Mouse (Mus musculus) C2C12 (cell line): ENCODE data around the gene Egr4. TPM values are rescaled to one million over a fixed set of nuclear protein-coding genes. Genes with fewer than 3 reads are reported as not detected.

Experiments
- H3K27me3 ChIP-seq: one replicate; pipeline ENCODE4 v1.6.1; 2011; ENCODE audit not compliant: control insufficient read depth, insufficient read depth, insufficient read length
- H3K36me3 ChIP-seq: one replicate; pipeline ENCODE4 v1.6.1; 2011; ENCODE audit not compliant: control insufficient read depth, insufficient read depth
- H3K4me3 ChIP-seq: one replicate; pipeline ENCODE4 v1.5.1; 2011; ENCODE audit warnings: mild to moderate bottlenecking, control low read depth; ENCODE audit not compliant: poor library complexity, insufficient read depth, severe bottlenecking
- H3K79me2 ChIP-seq: one replicate; pipeline ENCODE4 v1.6.1; 2011; ENCODE audit not compliant: control insufficient read depth, insufficient read depth
- H3K79me3 ChIP-seq: one replicate; pipeline ENCODE4 v1.6.1; 2011; ENCODE audit warnings: low read depth, control low read depth
- H3ac ChIP-seq: one replicate; pipeline ENCODE3; 2011; ENCODE audit warnings: low read depth; ENCODE audit not compliant: control insufficient read depth, insufficient read length
- CEBPB ChIP-seq: IDR thresholded peaks from one replicate; pipeline ENCODE4 v1.6.1; 2011; ENCODE audit warnings: low read depth, mild to moderate bottlenecking, control low read depth, moderate library complexity
- CTCF ChIP-seq: IDR thresholded peaks from one replicate; pipeline ENCODE4 v1.5.1; 2011; ENCODE audit not compliant: control insufficient read depth, insufficient read depth, insufficient read length
- FOSL1 ChIP-seq: IDR thresholded peaks from one replicate; pipeline ENCODE4 v1.8.0; 2011; ENCODE audit warnings: mild to moderate bottlenecking, low read length; ENCODE audit not compliant: poor library complexity, insufficient read depth, severe bottlenecking
- MAX ChIP-seq: IDR thresholded peaks from one replicate; pipeline ENCODE4 v1.6.1; 2011; ENCODE audit warnings: mild to moderate bottlenecking, control low read depth
- MYOD1 ChIP-seq: IDR thresholded peaks from one replicate; pipeline ENCODE4 v1.6.1; 2011; ENCODE audit warnings: low read depth; ENCODE audit not compliant: control insufficient read depth, insufficient read length
- MYOG ChIP-seq: IDR thresholded peaks from one replicate; pipeline ENCODE4 v1.6.1; 2011; ENCODE audit not compliant: control insufficient read depth, insufficient read length; ENCODE audit errors: extremely low read depth
- USF1 ChIP-seq: IDR thresholded peaks from one replicate; pipeline ENCODE4 v1.6.1; 2011; ENCODE audit warnings: low read depth, mild to moderate bottlenecking, control low read depth, moderate library complexity
- polyA plus RNA-seq: library from polyadenylated mRNA; unstranded; fragments of >200 nt; fragmentation: generic; extraction: Trizol; gene quantifications from one replicate; pipeline ENCODE4 v1.2.1, GENCODE M21; 2012; ENCODE audit warnings: missing spikeins

Gene Egr4
- polyA plus RNA-seq, 1 experiment = not detected

GRCm38 (mm10) chr6:85488510-85488909 lies 24.9 kb downstream of the Egr4 start:
- TF ChIP-seq MYOD1 (no peak), MYOG (no peak), USF1 (no peak), MAX (no peak), CTCF (no peak), CEBPB (no peak), FOSL1 (no peak)
- peaks cover 35% of the 10 kb centered on the region for H3K27me3 ChIP-seq
- no peak overlapping the region for H3K4me3 ChIP-seq
- no peaks in the 10 kb centered on the region for H3K79me2 ChIP-seq
- no peaks in the 10 kb centered on the region for H3K36me3 ChIP-seq
- H3ac ChIP-seq = no peak overlapping the region
- H3K79me3 ChIP-seq = no peaks in the 10 kb centered on the region

- Histone ChIP-seq H3K27me3 (peaks cover 53% of the 10 kb centered on the region), H3ac (no peak overlapping the region), H3K79me2 (no peaks in the 10 kb centered on the region), H3K79me3 (no peaks in the 10 kb centered on the region), H3K36me3 (no peaks in the 10 kb centered on the region), H3K4me3 (no peak overlapping the region)
- TF ChIP-seq MYOD1 = no peak
- TF ChIP-seq MYOG = no peak
- TF ChIP-seq MAX = no peak
- TF ChIP-seq CEBPB = no peak
- TF ChIP-seq CTCF = no peak
- TF ChIP-seq USF1 = no peak
- no peak for TF ChIP-seq FOSL1
These were observed 27.7 kb downstream of the Egr4 start for GRCm38 (mm10) chr6:85485738-85486137.

- TF ChIP-seq MYOD1 = no peak
- no peak for TF ChIP-seq MAX
- no peak for TF ChIP-seq FOSL1
- TF ChIP-seq USF1 = no peak
- no peak for TF ChIP-seq CTCF
- no peak for TF ChIP-seq CEBPB
- no peak for TF ChIP-seq MYOG
- no peak overlapping the region for H3K4me3 ChIP-seq
- H3K79me3 ChIP-seq = no peaks in the 10 kb centered on the region
- H3K36me3 ChIP-seq = no peaks in the 10 kb centered on the region
- H3ac ChIP-seq = no peak overlapping the region
- peaks cover 56% of the 10 kb centered on the region for H3K27me3 ChIP-seq
- H3K79me2 ChIP-seq = no peaks in the 10 kb centered on the region
These were observed 29.3 kb downstream of the Egr4 start for GRCm38 (mm10) chr6:85483843-85484721.

- H3K27me3 ChIP-seq = peaks cover 59% of the 10 kb centered on the region
- no peak overlapping the region for H3ac ChIP-seq
- H3K79me2 ChIP-seq = no peaks in the 10 kb centered on the region
- no peaks in the 10 kb centered on the region for H3K36me3 ChIP-seq
- H3K4me3 ChIP-seq = no peak overlapping the region
- H3K79me3 ChIP-seq = no peaks in the 10 kb centered on the region
- no peak for TF ChIP-seq CEBPB
- no peak for TF ChIP-seq USF1
- TF ChIP-seq FOSL1 = no peak
- no peak for TF ChIP-seq MYOG
- no peak for TF ChIP-seq MAX
- no peak for TF ChIP-seq CTCF
- no peak for TF ChIP-seq MYOD1
These were observed 32.7 kb downstream of the Egr4 start for GRCm38 (mm10) chr6:85480685-85481084.

GRCm38 (mm10) chr6:85479979-85480378 lies 33.4 kb downstream of the Egr4 start:
- Histone ChIP-seq H3K79me2 (no peaks in the 10 kb centered on the region), H3K27me3 (peaks cover 56% of the 10 kb centered on the region), H3K36me3 (no peaks in the 10 kb centered on the region), H3K79me3 (no peaks in the 10 kb centered on the region), H3ac (no peak overlapping the region), H3K4me3 (no peak overlapping the region)
- TF ChIP-seq MAX (no peak), MYOG (no peak), MYOD1 (no peak)

- Histone ChIP-seq H3ac (no peak overlapping the region), H3K79me3 (no peaks in the 10 kb centered on the region), H3K27me3 (peaks cover 41% of the 10 kb centered on the region), H3K79me2 (no peaks in the 10 kb centered on the region), H3K36me3 (no peaks in the 10 kb centered on the region), H3K4me3 (no peak overlapping the region)
- no peak for TF ChIP-seq MYOD1
- TF ChIP-seq MYOG = no peak
- TF ChIP-seq FOSL1 = no peak
- TF ChIP-seq CEBPB = no peak
- TF ChIP-seq CTCF = no peak
- no peak for TF ChIP-seq USF1
- TF ChIP-seq MAX = no peak
These were observed 35.0 kb downstream of the Egr4 start for GRCm38 (mm10) chr6:85478416-85478815.
